Mouse (Mus musculus): ENCODE measurements around the gene Unc5b.

- no peak for TF ChIP-seq GATA1 (IDR thresholded peaks at IDR 0.05; ENCODE audit: low read length)
- TF ChIP-seq TAL1 (IDR thresholded peaks at IDR 0.05; ENCODE audit: low read length) = no peak
These were observed 94.1 kb downstream of the Unc5b start for GRCm38 (mm10) chr10:60737169-60737728.

Measured in erythroblast, embryonic 14.5 days (primary cell).